8 mouse cellular contexts compared by ENCODE assay signal in genomic region chr14:21994061-21994990, GRCm38 (mm10). TPM values are rescaled to one million over a fixed set of nuclear protein-coding genes. Genes with fewer than 3 reads are reported as not detected.
DNase-seq lines count a peak whose midpoint lies in the region; ATAC-seq and TF ChIP-seq lines count a peak whose summit lies in the region.

No protein-coding gene starts in this region.

- H3K9me3 ChIP-seq in embryonic facial prominence, embryonic 11.5 days (replicated peaks; ENCODE audit: control insufficient read depth, low read length) = no peaks in the 10 kb centered on the region
- no peaks in the 10 kb centered on the region for H3K9me3 ChIP-seq in intestine, embryonic 14.5 days (ENCODE audit: control insufficient read depth, low read length)
- no peaks in the 10 kb centered on the region for H3K9me3 ChIP-seq in liver, embryonic 14.5 days (ENCODE audit: control insufficient read depth, low read length)
- no peaks in the 10 kb centered on the region for H3K9me3 ChIP-seq in neural tube, embryonic 14.5 days (ENCODE audit: control insufficient read depth, low read length)

- no peak for DNase-seq in layer of hippocampus, adult 2 months (ENCODE audit: low spot score in 2 of 2)
- DNase-seq in layer of hippocampus, adult 9-10 months (ENCODE audit: low spot score) = no peak
- peak; percentile 32 for DNase-seq in embryonic facial prominence, embryonic 11.5 days (ENCODE audit: low spot score)
- peak; percentile 74 for DNase-seq in intestine, embryonic 14.5 days (ENCODE audit: low spot score)
- DNase-seq in liver, embryonic 14.5 days (ENCODE audit: low read depth in 3 of 3, low spot score in 3 of 3) = no peak
- DNase-seq in cerebellum, postnatal 36 days = no peak
- no peak for DNase-seq in left cerebral cortex, postnatal 36 days (ENCODE audit: low spot score in 2 of 2)

- peak overlapping the region; percentile 58; the same call in 1 of the 2 replicates for H3K4me3 ChIP-seq in layer of hippocampus, adult 2 months
- peak overlapping the region; percentile 56 for H3K4me3 ChIP-seq in embryonic facial prominence, embryonic 11.5 days (ENCODE audit: low read depth, low read length)
- H3K4me3 ChIP-seq in intestine, embryonic 14.5 days (ENCODE audit: low read depth, low read length) = peak overlapping the region; percentile 65
- peak overlapping the region in 1 of 2 experiments; percentile 51; a peak in 2 of 4 replicates for H3K4me3 ChIP-seq in liver, embryonic 14.5 days (ENCODE audit: insufficient read depth in 1 of 2, low read depth in 2 of 2, low read length in 2 of 2)
- H3K4me3 ChIP-seq in neural tube, embryonic 14.5 days (ENCODE audit: low read depth, low read length) = peak overlapping the region; percentile 49

- peak overlapping the region; percentile 62 for H3K9ac ChIP-seq in embryonic facial prominence, embryonic 11.5 days (replicated peaks; ENCODE audit: low read length)
- peak overlapping the region; percentile 63 for H3K9ac ChIP-seq in intestine, embryonic 14.5 days (ENCODE audit: low read length)
- no peak overlapping the region for H3K9ac ChIP-seq in liver, embryonic 14.5 days (replicated peaks)
- H3K9ac ChIP-seq in neural tube, embryonic 14.5 days (replicated peaks; ENCODE audit: low read depth, low read length) = peak overlapping the region; percentile 52

- no peaks in the 10 kb centered on the region; the same call in none of the 2 replicates for H3K4me1 ChIP-seq in embryonic facial prominence, embryonic 11.5 days (ENCODE audit: control insufficient read depth, insufficient read depth, low read length)
- peaks cover 33% of the 10 kb centered on the region for H3K4me1 ChIP-seq in intestine, embryonic 14.5 days (replicated peaks; ENCODE audit: control insufficient read depth, insufficient read depth, low read length)
- H3K4me1 ChIP-seq in liver, embryonic 14.5 days (replicated peaks; ENCODE audit: control insufficient read depth in 2 of 2, insufficient read depth in 2 of 2, low read length in 1 of 2) = no peaks in the 10 kb centered on the region
- H3K4me1 ChIP-seq in neural tube, embryonic 14.5 days (ENCODE audit: control insufficient read depth, insufficient read depth, low read length) = peaks cover 25% of the 10 kb centered on the region

- H3K27ac ChIP-seq in layer of hippocampus, adult 2 months = no peak overlapping the region
- no peak overlapping the region for H3K27ac ChIP-seq in embryonic facial prominence, embryonic 11.5 days (replicated peaks; ENCODE audit: low read depth, low read length)
- H3K27ac ChIP-seq in intestine, embryonic 14.5 days (ENCODE audit: low read depth) = peak overlapping the region; percentile 74
- H3K27ac ChIP-seq in liver, embryonic 14.5 days = no peak overlapping the region
- no peak overlapping the region for H3K27ac ChIP-seq in neural tube, embryonic 14.5 days (ENCODE audit: low read depth, low read length)

- intact Hi-C loops in left cerebral cortex, postnatal 36 days (cut with DNase I) = no loop called here

- ATAC-seq in embryonic facial prominence, embryonic 11.5 days (replicated peaks; ENCODE audit: insufficient number of reproducible peaks, low FRiP score, low TSS enrichment, low read depth) = no peak
- ATAC-seq in intestine, embryonic 14.5 days (replicated peaks; ENCODE audit: low FRiP score, low TSS enrichment, low read depth) = no peak
- no peak for ATAC-seq in liver, embryonic 14.5 days (ENCODE audit: insufficient read depth)
- no peak for ATAC-seq in neural tube, embryonic 14.5 days (ENCODE audit: low read depth)

- H3K36me3 ChIP-seq in embryonic facial prominence, embryonic 11.5 days (replicated peaks; ENCODE audit: control insufficient read depth, insufficient read depth, low read depth, low read length) = no peaks in the 10 kb centered on the region
- H3K36me3 ChIP-seq in intestine, embryonic 14.5 days (ENCODE audit: control insufficient read depth, insufficient read depth, low read length) = no peaks in the 10 kb centered on the region
- H3K36me3 ChIP-seq in liver, embryonic 14.5 days (replicated peaks; ENCODE audit: control insufficient read depth, insufficient read depth, low read depth) = no peaks in the 10 kb centered on the region
- H3K36me3 ChIP-seq in neural tube, embryonic 14.5 days (ENCODE audit: control insufficient read depth, insufficient read depth, low read length) = no peaks in the 10 kb centered on the region

- peaks cover 27% of the 10 kb centered on the region for H3K27me3 ChIP-seq in embryonic facial prominence, embryonic 11.5 days (ENCODE audit: control insufficient read depth, insufficient read depth, low read length)
- no peaks in the 10 kb centered on the region for H3K27me3 ChIP-seq in intestine, embryonic 14.5 days (replicated peaks; ENCODE audit: control insufficient read depth, insufficient read depth, low read length)
- peaks cover 69% of the 10 kb centered on the region for H3K27me3 ChIP-seq in liver, embryonic 14.5 days (ENCODE audit: control insufficient read depth, insufficient read depth, low read length)
- no peaks in the 10 kb centered on the region for H3K27me3 ChIP-seq in neural tube, embryonic 14.5 days (ENCODE audit: control insufficient read depth, insufficient read depth, low read length)

- TF ChIP-seq CTCF in layer of hippocampus, adult 2 months (conservative IDR thresholded peaks at IDR 0.05) = no peak
- no peak for TF ChIP-seq CTCF in liver, embryonic 14.5 days (IDR thresholded peaks at IDR 0.05; ENCODE audit: low read depth)

- TF ChIP-seq EP300 in liver, embryonic 14.5 days (IDR thresholded peaks at IDR 0.05; ENCODE audit: low read depth) = no peak

- peak overlapping the region; percentile 90 for H3K4me2 ChIP-seq in embryonic facial prominence, embryonic 11.5 days (ENCODE audit: low read depth, low read length)
- H3K4me2 ChIP-seq in intestine, embryonic 14.5 days (ENCODE audit: low read length) = peak overlapping the region; percentile 76
- peak overlapping the region; percentile 68 for H3K4me2 ChIP-seq in liver, embryonic 14.5 days (ENCODE audit: low read depth)
- H3K4me2 ChIP-seq in neural tube, embryonic 14.5 days (ENCODE audit: low read depth, low read length) = peak overlapping the region; percentile 79

- under 1% methylated on average over 44 of the region's 44 CpGs for WGBS in embryonic facial prominence, embryonic 11.5 days
- WGBS in intestine, embryonic 14.5 days = 8% methylated on average over 44 of the region's 44 CpGs
- 5% methylated on average over 44 of the region's 44 CpGs for WGBS in liver, embryonic 14.5 days (ENCODE audit: insufficient replicate concordance)
- WGBS in neural tube, embryonic 14.5 days = 2% methylated on average over 44 of the region's 44 CpGs

RNA-seq across cellular contexts. Expression of gene Zfp503, which starts 4.9 kb away (rescaled TPM):
- total RNA-seq in layer of hippocampus, adult 2 months (2021) = 1 to 10 TPM; 2.2 to 2.5 TPM
- polyA plus RNA-seq in embryonic facial prominence, embryonic 11.5 days (2014; fragmentation: Nextera tagmentation; extraction: Ambion mirVana) = 9.5 and 10.2 TPM in 2 replicates
- 11.4 and 12.7 TPM in 2 replicates for polyA plus RNA-seq in intestine, embryonic 14.5 days (2014; fragmentation: Nextera tagmentation; extraction: Ambion mirVana)
- polyA plus RNA-seq in liver, embryonic 14.5 days (2012; rRNA removed) = 0.77 and 0.90 TPM in 2 replicates
- polyA plus RNA-seq in liver, embryonic 14.5 days (2014; fragmentation: Nextera tagmentation; extraction: Ambion mirVana) = 0.24 and 0.43 TPM in 2 replicates
- 7.0 TPM in 2 replicates for polyA plus RNA-seq in neural tube, embryonic 14.5 days (2014; fragmentation: Nextera tagmentation; extraction: Ambion mirVana)
- total RNA-seq in left cerebral cortex, postnatal 36 days (2021) = 1 to 10 TPM; 2.2 to 4.0 TPM

RNA-seq across cellular contexts. Expression of gene Lrmda, which starts 25.2 kb away (rescaled TPM):
- 1 to 10 TPM in 1 of 2 experiments, under 1 TPM in 1; 0.87 to 1.5 TPM for total RNA-seq in layer of hippocampus, adult 2 months (2021)
- 0.22 TPM in 1 of 2 replicates, not detected in the other for polyA plus RNA-seq in embryonic facial prominence, embryonic 11.5 days (2014; fragmentation: Nextera tagmentation; extraction: Ambion mirVana)
- polyA plus RNA-seq in intestine, embryonic 14.5 days (2014; fragmentation: Nextera tagmentation; extraction: Ambion mirVana) = 0.63 and 0.70 TPM in 2 replicates
- polyA plus RNA-seq in liver, embryonic 14.5 days (2012; rRNA removed) = 0.05 and 0.18 TPM in 2 replicates
- 0.22 and 0.76 TPM in 2 replicates for polyA plus RNA-seq in liver, embryonic 14.5 days (2014; fragmentation: Nextera tagmentation; extraction: Ambion mirVana)
- 0.28 and 0.35 TPM in 2 replicates for polyA plus RNA-seq in neural tube, embryonic 14.5 days (2014; fragmentation: Nextera tagmentation; extraction: Ambion mirVana)
- total RNA-seq in left cerebral cortex, postnatal 36 days (2021) = under 1 TPM in 1 of 2 experiments, not detected in 1; 0.81 TPM

Comparison
In these comparisons a context has a peak if more than half of its experiments do, and no peak if none do; other contexts are left out.
1. DNase-seq: peak in embryonic facial prominence, embryonic 11.5 days (single experiment) and intestine, embryonic 14.5 days (single experiment); none in layer of hippocampus, adult 2 months (0 of 2), layer of hippocampus, adult 9-10 months (single experiment), liver, embryonic 14.5 days (0 of 3), cerebellum, postnatal 36 days (0 of 2) and left cerebral cortex, postnatal 36 days (0 of 2).
2. Peak in every context shown above with its lines, with median percentiles within 50 percentile points of each other: H3K4me2 ChIP-seq.